Mouse (Mus musculus): ENCODE data around the gene Plcl2. TPM values are rescaled to one million over a fixed set of nuclear protein-coding genes. Genes with fewer than 3 reads are reported as not detected.

Gene Plcl2
- polyA plus RNA-seq, 1 experiment from 2014 or later, result 9.3 TPM

DNA sequence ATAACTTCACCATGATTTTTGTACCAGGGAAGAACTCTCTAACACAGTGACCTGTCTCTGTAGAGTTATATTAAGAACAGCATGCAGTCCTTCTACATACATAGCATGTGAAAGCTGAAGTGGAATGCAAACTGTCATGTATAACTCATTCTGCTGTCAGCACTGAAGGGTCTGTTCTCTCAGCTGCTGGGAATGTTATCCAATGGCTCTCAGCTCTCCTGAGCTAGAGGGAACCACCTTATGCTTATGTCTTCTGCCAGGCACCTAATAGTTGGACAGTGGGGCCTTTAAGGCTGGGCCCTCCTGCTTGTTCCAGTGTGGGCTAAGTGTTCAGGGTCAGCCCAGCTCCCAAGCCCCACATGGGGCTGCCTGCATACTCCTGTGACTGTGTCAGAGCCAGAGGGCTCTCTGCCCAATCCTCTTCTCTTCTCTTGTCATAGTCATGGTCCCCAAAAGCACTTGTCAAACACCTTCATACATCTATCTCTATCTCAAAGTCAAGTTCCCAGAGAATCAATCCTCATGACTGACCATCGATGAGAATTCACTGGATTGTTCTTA lies 22.1 kb upstream of the Plcl2 start:
- Histone ChIP-seq H3K4me1 (no peaks in the 10 kb centered on the region), H3K27ac (replicated peaks) (no peak overlapping the region), H3K4me3 (replicated peaks) (no peak overlapping the region), H3K9ac (replicated peaks) (no peak overlapping the region), H3K27me3 (replicated peaks) (no peaks in the 10 kb centered on the region), H3K9me3 (replicated peaks) (no peaks in the 10 kb centered on the region), H3K4me2 (no peak overlapping the region), H3K36me3 (no peaks in the 10 kb centered on the region)
- WGBS, result 94% methylated on average over 1 of the region's 1 CpGs
- no peak for ATAC-seq (ENCODE audit: low FRiP score)

DNA sequence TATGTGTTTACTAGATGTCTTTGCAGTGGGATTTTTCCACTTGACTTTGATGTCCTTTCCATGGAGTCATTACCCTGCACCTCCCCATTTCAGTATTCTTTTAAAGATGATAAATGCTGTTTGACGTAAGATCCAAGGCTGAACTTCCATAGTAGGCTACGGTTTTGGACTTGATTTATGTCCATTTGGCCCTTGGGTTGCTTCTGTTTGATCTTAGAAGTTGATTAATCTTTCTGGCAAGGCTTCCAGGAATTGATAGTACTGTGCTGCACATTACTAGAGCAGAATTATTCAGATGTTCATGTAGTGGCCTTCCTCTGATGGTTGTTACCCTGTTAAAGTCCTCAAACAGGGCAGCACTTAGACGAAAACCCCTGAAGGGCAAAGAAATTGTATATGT lies 21.5 kb upstream of the Plcl2 start:
- H3K27me3 ChIP-seq (replicated peaks), result no peaks in the 10 kb centered on the region

DNA sequence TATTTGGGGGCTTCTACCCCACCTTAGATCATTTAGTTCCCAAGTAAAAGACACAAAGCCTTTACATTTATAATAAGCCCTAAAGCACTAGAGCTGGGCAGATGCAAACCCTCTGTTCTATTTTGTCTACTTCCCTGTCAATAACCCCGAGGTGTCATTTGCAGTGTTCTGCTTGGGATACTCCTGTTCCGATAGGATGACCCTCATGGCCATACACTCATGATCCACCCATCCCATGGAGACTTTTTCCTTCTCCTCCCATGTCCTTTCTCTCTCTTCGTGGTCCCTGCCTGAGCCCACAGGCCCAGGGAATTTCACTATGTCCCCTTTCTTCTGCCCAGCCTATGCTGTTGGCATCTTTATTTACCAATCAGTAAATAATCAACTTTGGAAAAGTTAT lies 20.8 kb upstream of the Plcl2 start:
- WGBS, result 86% methylated on average over 3 of the region's 3 CpGs
- H3K9me3 ChIP-seq (replicated peaks), result no peaks in the 10 kb centered on the region
- H3K27ac ChIP-seq (replicated peaks), result no peak overlapping the region
- no peaks in the 10 kb centered on the region for H3K27me3 ChIP-seq (replicated peaks)
- ATAC-seq (ENCODE audit: low FRiP score), result no peak
- H3K4me2 ChIP-seq, result no peak overlapping the region
- H3K36me3 ChIP-seq, result no peaks in the 10 kb centered on the region
- no peak overlapping the region for H3K9ac ChIP-seq (replicated peaks)
- no peaks in the 10 kb centered on the region for H3K4me1 ChIP-seq
- H3K4me3 ChIP-seq (replicated peaks), result no peak overlapping the region

More for the DNA sequence above, 21.5 kb upstream of the Plcl2 start:
- Histone ChIP-seq H3K36me3 (no peaks in the 10 kb centered on the region), H3K4me3 (replicated peaks) (no peak overlapping the region), H3K27ac (replicated peaks) (no peak overlapping the region), H3K4me2 (no peak overlapping the region), H3K9me3 (replicated peaks) (no peaks in the 10 kb centered on the region), H3K9ac (replicated peaks) (no peak overlapping the region), H3K4me1 (no peaks in the 10 kb centered on the region)
- no peak for ATAC-seq (ENCODE audit: low FRiP score)
- WGBS, result 85% methylated on average over 3 of the region's 3 CpGs

DNA sequence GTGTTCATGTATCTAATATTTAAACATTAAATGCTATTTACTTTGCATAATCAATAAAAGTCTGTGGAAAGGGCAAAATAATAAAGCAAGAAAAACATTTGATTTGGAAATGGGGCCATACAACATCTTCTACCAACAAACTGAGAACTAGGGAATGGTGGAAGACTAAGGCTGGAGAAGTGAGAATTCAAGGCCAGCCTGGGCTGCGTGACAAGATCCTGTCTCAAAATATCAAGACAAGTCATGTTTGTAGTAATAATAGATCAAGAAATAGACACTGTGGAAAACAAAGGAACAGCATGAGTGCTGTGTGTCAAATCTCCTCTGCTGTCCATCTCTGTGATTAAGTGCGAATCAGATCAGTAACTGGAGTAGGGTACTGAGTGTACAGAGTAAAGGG lies 20.3 kb upstream of the Plcl2 start:
- H3K27me3 ChIP-seq (replicated peaks), result no peaks in the 10 kb centered on the region
- no peaks in the 10 kb centered on the region for H3K9me3 ChIP-seq (replicated peaks)
- H3K4me3 ChIP-seq (replicated peaks), result no peak overlapping the region
- 95% methylated on average over 2 of the region's 2 CpGs for WGBS
- H3K4me2 ChIP-seq, result no peak overlapping the region
- ATAC-seq (ENCODE audit: low FRiP score), result no peak
- H3K27ac ChIP-seq (replicated peaks), result no peak overlapping the region
- no peak overlapping the region for H3K9ac ChIP-seq (replicated peaks)
- no peaks in the 10 kb centered on the region for H3K36me3 ChIP-seq
- no peaks in the 10 kb centered on the region for H3K4me1 ChIP-seq

DNA sequence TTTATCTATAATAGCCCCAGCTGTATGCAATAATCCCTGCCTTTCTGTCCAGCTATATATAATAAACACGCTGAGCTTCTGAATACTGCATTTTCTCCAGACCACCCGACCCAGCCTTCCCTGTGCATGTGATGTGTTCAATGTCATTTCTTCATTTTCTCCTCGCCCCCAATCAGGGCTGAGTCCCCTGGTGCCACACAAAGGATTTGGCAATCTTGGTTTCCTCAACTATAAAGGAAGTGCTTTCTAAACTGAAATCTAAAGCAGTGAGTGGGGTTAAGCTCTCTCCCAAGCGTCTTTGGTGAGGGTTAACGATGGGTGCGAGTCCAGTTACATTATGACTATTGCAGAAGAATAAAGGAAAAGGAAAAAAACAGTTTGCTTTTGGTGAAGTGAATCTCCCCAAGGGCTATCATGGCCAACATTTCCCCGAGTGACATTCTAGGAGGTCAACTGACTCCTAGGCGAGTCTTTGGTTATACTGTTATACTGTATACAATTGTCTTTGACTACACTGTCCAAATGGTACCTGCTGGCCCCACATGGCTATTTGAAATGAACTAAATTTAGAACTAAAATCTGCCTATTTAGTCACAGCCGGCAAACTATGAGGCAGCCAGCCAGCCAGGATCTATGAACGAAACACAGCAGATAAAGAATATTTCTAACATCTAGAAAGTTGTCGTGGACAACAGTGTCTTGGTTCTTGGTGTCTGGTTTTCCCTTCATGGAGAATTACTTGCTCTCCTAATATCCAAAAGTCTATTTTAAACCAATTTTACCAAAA lies 18.4 kb upstream of the Plcl2 start:
- Histone ChIP-seq H3K9ac (replicated peaks) (no peak overlapping the region), H3K4me3 (replicated peaks) (no peak overlapping the region), H3K27ac (replicated peaks) (no peak overlapping the region), H3K9me3 (replicated peaks) (no peaks in the 10 kb centered on the region), H3K4me2 (no peak overlapping the region), H3K27me3 (replicated peaks) (no peaks in the 10 kb centered on the region), H3K4me1 (no peaks in the 10 kb centered on the region), H3K36me3 (no peaks in the 10 kb centered on the region)
- 87% methylated on average over 11 of the region's 11 CpGs for WGBS
- ATAC-seq (ENCODE audit: low FRiP score), result no peak

DNA sequence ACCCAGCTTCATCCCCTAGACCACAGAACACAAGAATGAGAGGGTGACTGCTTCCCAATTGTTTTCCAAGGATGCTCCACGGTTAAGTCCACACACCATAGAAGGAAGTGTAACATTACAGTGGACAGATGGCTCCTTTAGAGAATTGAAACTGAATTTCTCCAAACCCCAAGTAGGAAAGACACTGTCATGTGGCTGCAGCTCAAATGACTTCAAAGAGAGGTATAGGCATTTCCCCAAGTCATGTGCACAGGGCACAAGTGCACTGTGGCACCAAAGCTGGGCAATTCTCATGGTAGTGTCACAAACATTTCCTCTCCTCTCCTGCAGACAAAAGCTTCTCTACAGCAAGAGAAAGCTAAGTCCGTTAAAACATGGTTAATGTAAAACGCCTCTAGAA lies 17.7 kb upstream of the Plcl2 start:
- Histone ChIP-seq H3K4me1 (no peaks in the 10 kb centered on the region), H3K4me3 (replicated peaks) (no peak overlapping the region), H3K27ac (replicated peaks) (no peak overlapping the region), H3K4me2 (no peak overlapping the region), H3K9me3 (replicated peaks) (no peaks in the 10 kb centered on the region), H3K36me3 (no peaks in the 10 kb centered on the region), H3K9ac (replicated peaks) (no peak overlapping the region), H3K27me3 (replicated peaks) (no peaks in the 10 kb centered on the region)
- WGBS, result 85% methylated on average over 3 of the region's 3 CpGs
- no peak for ATAC-seq (ENCODE audit: low FRiP score)

DNA sequence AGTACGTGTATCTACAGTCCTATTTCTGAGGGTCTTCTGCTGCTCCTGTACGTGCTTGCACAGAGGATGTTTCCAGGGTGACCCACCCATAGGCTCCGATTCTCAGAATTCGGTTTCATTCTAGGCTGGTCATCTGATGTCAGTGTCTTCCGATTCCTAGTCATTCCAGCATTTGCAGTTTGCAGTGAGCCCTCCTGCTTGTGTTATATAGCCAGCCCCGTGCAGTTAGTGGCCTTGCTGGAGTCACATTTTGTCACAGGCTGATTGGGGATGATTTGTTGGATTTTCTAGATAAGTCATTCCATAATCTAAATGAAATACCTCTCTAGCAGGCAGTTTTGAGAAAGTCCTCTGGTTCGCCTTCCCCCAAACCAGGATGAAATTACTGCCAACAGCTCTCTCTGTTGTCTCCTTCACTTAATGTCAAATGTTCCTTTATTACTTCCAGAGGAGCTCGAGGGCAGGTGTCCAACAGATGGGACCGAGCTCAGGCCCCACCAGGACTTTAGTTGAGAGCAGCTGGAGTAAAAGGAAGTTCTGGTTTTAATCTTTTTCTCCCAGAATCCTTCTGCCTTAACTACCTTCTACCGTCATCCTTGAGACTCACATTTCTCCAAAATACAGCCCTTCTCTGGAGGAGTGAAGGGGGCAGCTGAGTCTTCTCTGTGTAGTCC lies 13.8 kb upstream of the Plcl2 start:
- no peak for ATAC-seq (ENCODE audit: low FRiP score)
- H3K36me3 ChIP-seq, result no peaks in the 10 kb centered on the region
- no peak overlapping the region for H3K4me2 ChIP-seq
- no peak overlapping the region for H3K27ac ChIP-seq (replicated peaks)
- no peak overlapping the region for H3K4me3 ChIP-seq (replicated peaks)
- no peak overlapping the region for H3K9ac ChIP-seq (replicated peaks)
- H3K27me3 ChIP-seq (replicated peaks), result no peaks in the 10 kb centered on the region
- WGBS, result 68% methylated on average over 10 of the region's 10 CpGs
- H3K4me1 ChIP-seq, result no peaks in the 10 kb centered on the region
- no peaks in the 10 kb centered on the region for H3K9me3 ChIP-seq (replicated peaks)

DNA sequence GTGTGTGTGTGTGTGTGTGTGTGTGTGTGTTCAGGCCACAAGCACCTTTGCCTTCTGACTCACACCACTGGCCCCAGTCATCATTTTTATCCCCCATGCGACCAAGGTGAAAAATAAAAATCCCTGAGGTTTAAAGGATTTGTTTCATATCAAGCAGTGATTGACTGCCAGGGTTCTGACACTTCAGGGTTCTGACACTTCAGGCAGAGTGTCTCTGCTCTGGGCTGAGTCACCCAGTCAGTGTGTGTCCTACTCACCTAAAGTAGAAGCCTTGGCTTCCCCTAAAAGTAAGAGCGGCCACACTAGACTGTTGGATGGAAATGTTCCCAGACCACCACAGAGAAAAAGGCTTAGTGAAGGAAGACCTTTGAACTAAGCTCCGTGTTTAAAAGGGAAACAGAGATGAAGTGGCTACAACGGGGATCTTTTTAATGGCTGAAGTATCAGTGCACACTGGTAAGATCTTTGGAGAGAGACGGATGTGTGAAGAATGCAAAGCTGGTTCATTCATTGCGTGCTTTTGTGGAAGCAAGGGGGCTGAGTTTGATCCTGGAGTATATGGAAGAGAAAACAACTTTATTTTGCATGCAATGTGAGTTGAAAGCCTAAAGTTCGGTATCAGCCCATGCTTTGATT lies 11.0 kb upstream of the Plcl2 start:
- Histone ChIP-seq H3K9ac (replicated peaks) (no peak overlapping the region), H3K9me3 (replicated peaks) (no peaks in the 10 kb centered on the region), H3K36me3 (no peaks in the 10 kb centered on the region), H3K27me3 (replicated peaks) (no peaks in the 10 kb centered on the region), H3K4me2 (no peak overlapping the region), H3K4me3 (replicated peaks) (no peak overlapping the region), H3K4me1 (no peaks in the 10 kb centered on the region), H3K27ac (replicated peaks) (no peak overlapping the region)
- ATAC-seq (ENCODE audit: low FRiP score), result no peak
- 37% methylated on average over 7 of the region's 7 CpGs for WGBS

DNA sequence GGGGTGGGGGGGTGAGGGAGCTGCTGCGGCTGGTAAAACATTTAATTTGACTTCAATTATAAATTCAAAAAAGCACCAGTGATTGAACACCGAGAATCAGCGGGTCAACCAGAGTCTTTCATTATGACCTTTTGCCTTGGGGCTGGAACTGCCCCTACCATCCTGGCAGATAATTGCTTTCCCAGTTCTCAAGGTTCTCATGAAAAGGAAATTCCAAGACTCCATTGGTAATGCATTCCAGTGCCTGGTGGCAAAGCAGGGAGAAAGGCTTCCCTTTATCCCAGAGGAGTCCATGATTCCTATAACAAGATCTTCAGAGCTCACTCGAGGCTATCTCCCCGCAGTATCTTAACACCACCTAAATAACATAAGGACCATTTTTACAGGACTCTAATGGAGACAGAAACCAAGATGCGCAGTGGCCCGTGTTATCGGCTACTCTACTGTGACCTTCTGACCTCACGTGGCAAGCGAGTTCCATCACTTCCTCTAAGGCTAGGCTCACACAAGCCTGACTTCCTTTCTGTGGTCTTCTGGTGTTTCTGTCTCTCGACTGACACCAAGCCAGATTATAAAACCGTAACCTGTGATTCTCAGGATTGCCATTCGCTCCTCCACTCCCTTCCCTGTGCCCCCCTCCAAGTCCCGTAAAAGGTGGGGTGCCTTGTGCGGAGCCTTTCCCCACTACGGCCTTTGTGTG lies 10.0 kb upstream of the Plcl2 start:
- Histone ChIP-seq H3K4me1 (no peaks in the 10 kb centered on the region), H3K36me3 (no peaks in the 10 kb centered on the region), H3K27me3 (replicated peaks) (no peaks in the 10 kb centered on the region), H3K4me3 (replicated peaks) (no peak overlapping the region), H3K9ac (replicated peaks) (no peak overlapping the region), H3K9me3 (replicated peaks) (no peaks in the 10 kb centered on the region), H3K27ac (replicated peaks) (no peak overlapping the region), H3K4me2 (no peak overlapping the region)
- ATAC-seq (ENCODE audit: low FRiP score), result no peak
- WGBS, result 81% methylated on average over 16 of the region's 16 CpGs

DNA sequence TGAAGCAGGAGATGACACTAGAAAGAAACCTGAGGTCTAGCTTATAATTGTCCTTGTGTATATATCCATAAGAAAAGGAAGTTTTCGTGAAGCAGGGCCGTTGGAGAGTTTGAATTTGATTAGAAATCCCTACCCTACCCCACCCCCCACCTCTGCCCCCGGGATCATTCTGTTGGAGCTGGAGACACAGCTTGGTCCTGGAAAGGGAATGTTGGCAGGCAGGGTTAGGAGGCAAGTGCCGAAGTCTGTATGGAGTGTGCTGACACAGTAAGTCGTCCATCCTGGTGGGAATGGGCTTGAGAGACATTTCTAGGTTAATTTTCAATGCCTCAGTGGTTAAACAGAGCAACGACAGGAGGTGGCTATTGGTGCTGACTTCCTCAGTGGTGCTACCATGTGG lies 8.4 kb upstream of the Plcl2 start:
- no peak for ATAC-seq (ENCODE audit: low FRiP score)
- Histone ChIP-seq H3K4me2 (no peak overlapping the region), H3K4me3 (replicated peaks) (no peak overlapping the region), H3K36me3 (no peaks in the 10 kb centered on the region), H3K27me3 (replicated peaks) (no peaks in the 10 kb centered on the region), H3K4me1 (no peaks in the 10 kb centered on the region), H3K9me3 (replicated peaks) (no peaks in the 10 kb centered on the region), H3K9ac (replicated peaks) (no peak overlapping the region), H3K27ac (replicated peaks) (no peak overlapping the region)
- 75% methylated on average over 6 of the region's 6 CpGs for WGBS

DNA sequence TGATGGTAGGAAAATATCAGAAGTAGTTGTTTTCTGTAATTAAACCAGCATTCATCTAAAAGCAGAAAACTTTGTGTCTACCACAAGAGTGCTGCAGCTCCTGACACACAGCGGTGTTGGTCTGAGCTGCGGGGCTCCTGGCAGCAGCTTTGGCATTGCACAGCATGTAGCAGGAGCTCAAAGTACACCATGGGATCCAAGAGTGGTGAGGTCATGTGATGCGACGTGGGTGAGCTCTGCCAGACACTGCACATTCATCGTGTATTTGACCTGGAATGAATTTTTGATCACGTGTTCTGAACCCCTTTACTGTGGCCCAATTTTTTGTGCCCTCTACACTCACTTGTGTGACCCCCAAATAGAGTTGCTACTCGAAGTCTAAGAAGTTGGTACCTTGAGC lies 6.1 kb upstream of the Plcl2 start:
- no peak for ATAC-seq (ENCODE audit: low FRiP score)
- H3K27ac ChIP-seq (replicated peaks), result no peak overlapping the region
- 86% methylated on average over 7 of the region's 7 CpGs for WGBS

More for the DNA sequence above, 6.1 kb upstream of the Plcl2 start:
- H3K27me3 ChIP-seq (replicated peaks), result no peaks in the 10 kb centered on the region
- no peaks in the 10 kb centered on the region for H3K9me3 ChIP-seq (replicated peaks)
- H3K4me3 ChIP-seq (replicated peaks), result no peak overlapping the region
- H3K4me1 ChIP-seq, result no peaks in the 10 kb centered on the region; the same call in 1 of the 2 replicates
- H3K4me2 ChIP-seq, result no peak overlapping the region
- no peak overlapping the region for H3K9ac ChIP-seq (replicated peaks)
- no peaks in the 10 kb centered on the region for H3K36me3 ChIP-seq
